Comparison of ENCODE assay signal across 8 mouse cellular contexts in the genomic region with DNA sequence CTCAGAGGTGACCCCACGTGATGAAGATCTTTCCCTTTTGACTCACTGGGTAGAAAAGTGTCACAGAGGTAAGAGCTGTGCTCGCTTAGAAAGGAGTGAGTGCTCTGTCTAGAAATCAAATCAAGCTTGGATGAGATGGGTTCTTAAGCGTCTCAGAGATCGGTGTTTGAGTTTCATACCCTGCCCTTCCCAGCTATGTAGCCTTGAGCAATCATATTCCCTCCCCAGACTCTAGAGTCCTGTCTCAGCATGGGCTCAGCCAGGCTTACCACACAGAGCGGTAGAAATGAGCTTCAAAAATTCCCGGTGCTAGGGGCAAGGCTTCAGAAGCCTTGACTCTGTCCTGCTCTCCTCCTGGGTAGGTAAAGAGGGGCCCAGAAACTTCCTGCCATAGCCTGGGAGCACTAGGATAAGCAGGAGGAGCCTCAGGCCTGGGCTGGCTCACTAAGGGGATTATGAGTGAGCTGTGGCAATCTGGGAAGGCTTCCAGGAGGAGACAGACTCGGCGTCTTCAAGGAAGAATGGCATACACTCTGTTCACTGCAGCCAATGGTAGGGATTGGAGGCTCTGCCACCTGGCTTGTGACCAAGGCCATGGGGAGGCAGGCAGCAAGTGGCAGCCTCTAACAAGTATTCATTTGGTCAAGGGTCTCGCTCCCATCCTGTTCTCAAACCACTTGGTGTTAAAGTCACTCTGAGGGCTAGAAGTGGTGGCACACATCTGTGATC. TPM values are rescaled to one million over a fixed set of nuclear protein-coding genes. Genes with fewer than 3 reads are reported as not detected.
DNase-seq lines count a peak whose midpoint lies in the region; ATAC-seq and TF ChIP-seq lines count a peak whose summit lies in the region.

No protein-coding gene starts in this region.

- H3K36me3 ChIP-seq in lung, embryonic 16.5 days (ENCODE audit: control insufficient read depth, insufficient read depth, low read length): no peaks in the 10 kb centered on the region
- H3K36me3 ChIP-seq in hindbrain, postnatal 0 days (ENCODE audit: insufficient read depth, low read length): no peaks in the 10 kb centered on the region
- H3K36me3 ChIP-seq in stomach, embryonic 14.5 days (ENCODE audit: control insufficient read depth, insufficient read depth, low read length): no peaks in the 10 kb centered on the region

- TF ChIP-seq CTCF in gastrocnemius, adult 2 months (IDR thresholded peaks at IDR 0.05): no peak
- TF ChIP-seq CTCF in lung, adult 2 months (IDR thresholded peaks at IDR 0.05; ENCODE audit: insufficient read depth, low read length): no peak
- TF ChIP-seq CTCF in hindbrain, postnatal 0 days (IDR thresholded peaks at IDR 0.05; ENCODE audit: low read depth): no peak

- peak; percentile 40 for ATAC-seq in lung, embryonic 16.5 days (ENCODE audit: low read depth)
- ATAC-seq in hindbrain, postnatal 0 days: no peak
- ATAC-seq in stomach, embryonic 14.5 days (ENCODE audit: insufficient number of reproducible peaks, insufficient read depth, low FRiP score, low read depth): no peak

- no peak overlapping the region for H3K9ac ChIP-seq in lung, embryonic 16.5 days (ENCODE audit: low read length)
- peak overlapping the region; percentile 62; the same call in 1 of the 2 replicates for H3K9ac ChIP-seq in hindbrain, postnatal 0 days (replicated peaks; ENCODE audit: low read length)
- H3K9ac ChIP-seq in stomach, embryonic 14.5 days (replicated peaks; ENCODE audit: low read depth, low read length): no peak overlapping the region

- H3K27ac ChIP-seq in gastrocnemius, adult 2 months: peak overlapping the region; percentile 92
- H3K27ac ChIP-seq in lung, embryonic 16.5 days (ENCODE audit: low read length): peak overlapping the region; percentile 82
- H3K27ac ChIP-seq in hindbrain, postnatal 0 days: peak overlapping the region; percentile 95
- H3K27ac ChIP-seq in stomach, embryonic 14.5 days (ENCODE audit: low read length): peak overlapping the region; percentile 24; the same call in 1 of the 2 replicates

- no peaks in the 10 kb centered on the region for H3K27me3 ChIP-seq in lung, embryonic 16.5 days (ENCODE audit: control insufficient read depth, insufficient read depth, low read depth, low read length)
- no peaks in the 10 kb centered on the region for H3K27me3 ChIP-seq in hindbrain, postnatal 0 days (ENCODE audit: insufficient read depth, low read length)
- H3K27me3 ChIP-seq in stomach, embryonic 14.5 days (ENCODE audit: control insufficient read depth, insufficient read depth, low read length): no peaks in the 10 kb centered on the region

- no peak for TF ChIP-seq POLR2A in lung, adult 2 months (IDR thresholded peaks at IDR 0.05; ENCODE audit: borderline replicate concordance, extremely low read depth, low read depth, low read length)

- intact Hi-C loops in gastrocnemius, adult 2 months (cut with DNase I): no loop called here

- H3K9me3 ChIP-seq in lung, embryonic 16.5 days (ENCODE audit: control insufficient read depth, low read length): no peaks in the 10 kb centered on the region
- no peaks in the 10 kb centered on the region for H3K9me3 ChIP-seq in hindbrain, postnatal 0 days (ENCODE audit: low read length)
- no peaks in the 10 kb centered on the region for H3K9me3 ChIP-seq in stomach, embryonic 14.5 days (ENCODE audit: control insufficient read depth, low read depth, low read length)

- peaks cover 43% of the 10 kb centered on the region for H3K4me1 ChIP-seq in lung, embryonic 16.5 days (replicated peaks; ENCODE audit: control insufficient read depth, insufficient read depth, low read length)
- H3K4me1 ChIP-seq in lung, adult 2 months (ENCODE audit: control insufficient read depth, insufficient read depth, low read length): peaks cover 24% of the 10 kb centered on the region
- peaks cover 67% of the 10 kb centered on the region for H3K4me1 ChIP-seq in hindbrain, postnatal 0 days (ENCODE audit: insufficient read depth, low read length)
- peaks cover 36% of the 10 kb centered on the region for H3K4me1 ChIP-seq in stomach, embryonic 14.5 days (ENCODE audit: control insufficient read depth, insufficient read depth, low read length)

- no peak overlapping the region for H3K4me2 ChIP-seq in lung, embryonic 16.5 days (ENCODE audit: low read depth, low read length)
- H3K4me2 ChIP-seq in hindbrain, postnatal 0 days (ENCODE audit: low read depth, low read length): peak overlapping the region; percentile 68
- no peak overlapping the region for H3K4me2 ChIP-seq in stomach, embryonic 14.5 days (replicated peaks; ENCODE audit: low read depth, low read length)

- WGBS in lung, embryonic 16.5 days: 54% methylated on average over 9 of the region's 9 CpGs
- WGBS in lung, adult 2 months: 48% methylated on average over 9 of the region's 9 CpGs
- 34% methylated on average over 9 of the region's 9 CpGs for WGBS in hindbrain, postnatal 0 days
- WGBS in stomach, embryonic 14.5 days: 72% methylated on average over 9 of the region's 9 CpGs

- H3K4me3 ChIP-seq in gastrocnemius, adult 2 months: peak overlapping the region; percentile 62
- H3K4me3 ChIP-seq in lung, embryonic 16.5 days (ENCODE audit: low read length): no peak overlapping the region
- no peak overlapping the region for H3K4me3 ChIP-seq in lung, adult 2 months (replicated peaks; ENCODE audit: extremely low read depth, low read depth, low read length)
- H3K4me3 ChIP-seq in hindbrain, postnatal 0 days (ENCODE audit: low read length): no peak overlapping the region
- H3K4me3 ChIP-seq in stomach, embryonic 14.5 days (ENCODE audit: low read depth, low read length): no peak overlapping the region

- no peak for DNase-seq in gastrocnemius, adult 2 months
- DNase-seq in gastrocnemius, postnatal 4 days (ENCODE audit: low spot score in 2 of 2): no peak
- no peak for DNase-seq in lung, adult 2 months
- peak; percentile 73 for DNase-seq in hindbrain, postnatal 0 days (ENCODE audit: low spot score)
- DNase-seq in c-Kit-positive CD71-positive TER-119-positive erythroid progenitor cells, embryonic 14.5 days (ENCODE audit: low spot score): no peak
- DNase-seq in left cerebral cortex, adult 8-10 months (ENCODE audit: low spot score in 2 of 2): no peak

RNA-seq across cellular contexts. Expression of gene Adgrg1, which starts 18.6 kb away (rescaled TPM):
- 10 to 100 TPM; 20.7 to 27.4 TPM for total RNA-seq in gastrocnemius, adult 2 months (2021)
- 10 to 100 TPM in 1 of 2 experiments, 1 to 10 TPM in 1; 9.6 to 10.0 TPM for total RNA-seq in gastrocnemius, postnatal 4 days (2021)
- polyA plus RNA-seq in lung, embryonic 16.5 days (2015; fragmentation: Nextera tagmentation; extraction: Ambion mirVana): 39.8 and 42.9 TPM in 2 replicates
- polyA plus RNA-seq in lung, adult 2 months (2012; rRNA removed): 192 and 233 TPM in 2 replicates
- 236 and 284 TPM in 2 replicates for total RNA-seq in hindbrain, postnatal 0 days (2014; rRNA removed)
- polyA plus RNA-seq in hindbrain, postnatal 0 days (2015; fragmentation: Nextera tagmentation; extraction: Ambion mirVana): 105 TPM in 2 replicates
- 43.8 and 50.9 TPM in 2 replicates for polyA plus RNA-seq in stomach, embryonic 14.5 days (2014; fragmentation: Nextera tagmentation; extraction: Ambion mirVana)
- 10 to 100 TPM; 72.9 to 94.8 (median 80.5) TPM for total RNA-seq in left cerebral cortex, adult 8-10 months (2022)

RNA-seq across cellular contexts. Expression of gene Adgrg3, which starts 24.3 kb away (rescaled TPM):
- under 1 TPM; 0.28 to 0.43 TPM for total RNA-seq in gastrocnemius, adult 2 months (2021)
- 1 to 10 TPM in 1 of 2 experiments, under 1 TPM in 1; 0.96 to 1.4 TPM for total RNA-seq in gastrocnemius, postnatal 4 days (2021)
- 4.7 TPM in 2 replicates for polyA plus RNA-seq in lung, embryonic 16.5 days (2015; fragmentation: Nextera tagmentation; extraction: Ambion mirVana)
- 15.4 and 18.9 TPM in 2 replicates for polyA plus RNA-seq in lung, adult 2 months (2012; rRNA removed)
- total RNA-seq in hindbrain, postnatal 0 days (2014; rRNA removed): 1.3 TPM in 2 replicates
- 0.52 and 0.54 TPM in 2 replicates for polyA plus RNA-seq in hindbrain, postnatal 0 days (2015; fragmentation: Nextera tagmentation; extraction: Ambion mirVana)
- polyA plus RNA-seq in stomach, embryonic 14.5 days (2014; fragmentation: Nextera tagmentation; extraction: Ambion mirVana): 3.8 and 4.5 TPM in 2 replicates
- total RNA-seq in left cerebral cortex, adult 8-10 months (2022): under 1 TPM in 2 of 4 experiments, not detected in 2; 0.27 to 0.30 TPM

Comparison
In these comparisons a context has a peak if more than half of its experiments do, and no peak if none do; other contexts are left out.
1. H3K27ac ChIP-seq: peak in every context shown above with its lines; median percentile 95 in hindbrain, postnatal 0 days; 92 in gastrocnemius, adult 2 months; 82 in lung, embryonic 16.5 days; 24 in stomach, embryonic 14.5 days.